Mouse (Mus musculus) kidney, postnatal 36 days (tissue): ENCODE results near the gene Epha7.

ENCODE experiments used
- DNase-seq, 2 experiments: peaks; one replicate each; pipeline ENCODE4 v3.0.0; 2021 to 2022; ENCODE audit warnings: mixed read lengths in 2 of 2

Epha7 gene

DNA sequence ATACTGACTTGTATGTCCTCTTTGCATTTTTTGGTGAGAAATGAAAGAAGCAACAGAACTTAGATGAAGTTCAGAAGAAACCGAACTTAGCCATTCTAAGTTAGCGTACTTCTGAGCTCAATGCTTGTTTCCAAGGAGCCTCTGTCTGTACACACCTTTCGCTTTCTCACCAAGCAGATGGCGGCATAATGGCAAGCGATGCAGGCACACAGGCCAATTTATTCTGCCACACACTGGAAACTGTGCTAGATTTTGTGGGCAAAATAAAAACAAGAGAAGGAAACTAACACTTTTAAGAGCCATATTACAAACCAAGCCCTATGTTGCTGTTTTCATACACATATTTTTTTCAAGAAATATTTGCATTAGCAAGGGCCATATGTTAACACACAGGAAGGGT, 88.6 kb downstream of the Epha7 start:
- no peak for DNase-seq

DNA sequence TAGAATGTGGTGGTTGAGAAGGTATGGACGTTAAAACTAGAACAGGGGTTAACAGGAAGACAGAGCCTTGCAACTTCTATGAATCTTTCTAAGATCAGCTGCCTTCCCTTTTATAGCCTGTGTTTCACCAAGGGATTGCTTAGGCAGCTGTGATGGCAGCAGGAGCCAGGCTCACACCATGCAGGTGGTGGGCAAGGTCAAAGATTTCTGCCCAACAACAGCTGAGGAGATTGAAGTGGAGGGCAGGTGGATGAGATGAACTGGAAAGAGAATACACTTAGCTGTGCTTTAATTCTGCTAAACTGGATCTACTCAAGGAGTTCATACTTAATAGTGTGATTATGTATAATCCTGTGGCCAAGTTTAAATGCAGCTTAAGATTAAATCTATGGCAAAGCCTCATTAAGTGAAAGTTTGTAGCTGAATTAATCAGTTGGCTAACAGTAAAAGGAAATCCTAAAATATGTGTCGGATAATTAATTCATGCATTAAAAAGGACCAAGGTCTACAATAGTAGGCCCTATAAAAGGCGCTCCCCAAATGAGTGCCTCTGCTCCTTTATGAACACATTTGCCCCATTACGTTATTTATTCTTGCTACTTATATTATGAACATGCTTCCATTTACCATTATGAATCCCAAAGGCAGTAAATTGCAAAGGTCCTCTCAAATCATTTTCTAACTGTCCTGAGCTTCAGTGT, 89.2 kb downstream of the Epha7 start:
- DNase-seq: no peak

DNA sequence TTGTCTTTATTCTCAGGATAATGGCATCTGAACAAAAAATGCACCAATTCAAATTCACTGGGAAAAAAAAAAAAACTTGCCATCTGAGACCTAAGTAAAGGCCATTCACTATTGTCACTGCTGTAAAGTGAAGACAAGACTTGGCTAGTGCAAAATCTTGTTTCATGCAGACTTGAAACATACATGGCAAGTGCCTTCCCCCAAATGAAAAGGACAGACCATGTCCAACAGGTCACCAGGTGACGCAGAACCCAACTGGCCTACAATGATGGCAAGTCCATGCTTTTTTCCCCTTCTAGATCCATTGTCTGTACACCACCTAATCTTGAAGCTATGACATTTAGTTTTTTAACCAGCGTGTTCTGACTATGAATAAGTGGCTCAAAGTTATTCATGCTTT, 94.1 kb downstream of the Epha7 start:
- no peak for DNase-seq

DNA sequence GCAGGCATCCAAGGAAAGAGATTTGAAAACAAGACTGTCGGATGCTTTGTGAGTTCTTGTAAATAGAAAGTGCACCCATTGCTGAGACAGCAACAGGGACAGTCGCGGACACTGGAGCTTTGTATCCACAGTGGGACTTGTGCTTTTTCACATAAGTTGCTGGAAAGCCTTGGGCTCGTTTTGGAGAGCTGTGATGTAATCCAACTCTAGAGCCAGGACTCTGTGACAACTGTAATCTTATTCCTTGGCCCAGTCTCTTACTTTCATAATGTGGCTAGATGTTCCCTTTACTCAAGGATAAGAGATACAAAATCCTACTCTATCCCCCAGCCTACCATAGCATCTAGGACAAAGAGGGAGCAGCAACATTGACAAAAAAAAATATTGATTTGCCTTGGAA, 97.2 kb downstream of the Epha7 start:
- no peak for DNase-seq

DNA sequence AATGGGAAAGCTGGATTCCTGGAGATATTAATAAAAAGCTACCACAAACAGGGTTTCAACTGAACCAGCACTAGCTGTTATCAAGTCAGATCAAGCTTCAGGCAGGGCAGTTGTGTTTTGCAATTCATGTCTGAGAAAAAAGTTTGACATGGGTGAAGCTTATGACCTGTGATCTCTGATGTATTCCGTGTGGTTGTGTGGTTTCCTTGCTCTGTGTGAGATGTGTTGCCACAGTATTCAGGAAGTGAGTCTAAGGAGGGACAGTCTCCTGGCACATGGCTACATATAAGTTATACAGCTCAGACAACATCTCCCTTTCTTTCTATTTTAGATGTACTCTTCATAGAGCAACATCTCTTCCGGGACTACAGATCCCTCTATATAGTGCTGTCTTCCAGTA, 99.1 kb downstream of the Epha7 start:
- no peak for DNase-seq

DNA sequence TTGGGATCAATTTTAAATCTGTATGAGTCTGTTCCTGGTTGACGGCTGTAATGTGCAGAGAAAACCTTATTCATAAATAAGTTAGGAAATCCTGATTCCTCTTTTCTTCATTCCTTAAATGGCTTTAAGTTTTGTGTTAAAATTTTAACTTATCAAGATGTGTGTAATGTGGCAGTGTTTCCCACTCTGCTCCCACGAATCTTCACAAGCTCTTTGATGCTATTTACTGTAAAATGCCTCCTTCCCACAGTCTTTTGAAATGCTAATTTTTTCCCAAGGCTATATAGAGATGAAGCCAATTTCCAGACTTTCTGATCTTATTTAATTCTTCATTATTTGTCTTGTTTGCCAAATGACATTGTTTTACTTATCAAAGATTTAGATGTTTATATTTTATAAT, 100.7 kb downstream of the Epha7 start:
- no peak for DNase-seq

DNA sequence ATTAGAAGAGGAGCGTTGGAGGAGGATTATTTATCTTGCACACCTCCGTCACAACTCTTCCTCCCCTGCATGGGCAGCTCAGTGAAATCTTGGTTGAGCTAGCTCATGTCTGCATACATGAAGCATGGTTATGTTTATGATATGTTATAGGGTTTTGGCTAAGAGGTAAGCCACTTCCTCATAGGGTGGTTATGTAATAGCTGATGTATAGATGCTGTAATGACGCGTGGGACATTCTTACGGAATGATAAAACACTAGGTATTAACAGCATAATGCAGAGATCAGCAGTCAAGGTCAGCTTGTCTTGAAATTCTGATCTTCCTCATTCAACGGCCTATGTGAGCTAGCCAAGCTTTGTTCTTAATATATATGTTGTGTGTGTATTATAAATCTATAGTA, 107.7 kb downstream of the Epha7 start:
- DNase-seq: no peak

DNA sequence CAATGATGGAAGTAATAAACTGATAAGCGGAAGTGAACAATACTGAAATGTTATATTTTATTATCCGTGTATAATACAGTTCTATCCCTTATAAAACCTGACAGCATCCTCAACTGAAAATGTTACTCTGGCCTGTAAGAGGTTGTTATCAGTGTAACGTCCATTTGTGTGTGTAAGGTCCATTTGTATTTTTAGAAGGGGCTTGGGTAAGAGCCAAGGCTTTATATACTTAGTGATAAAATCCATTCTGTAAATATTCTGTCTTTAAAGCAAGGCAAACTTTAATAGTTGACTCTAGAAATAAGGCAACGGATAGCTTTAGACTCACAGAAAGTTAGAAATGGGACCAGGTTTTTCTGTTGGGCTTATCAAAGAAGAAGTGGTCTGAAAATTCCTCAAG, 113.1 kb downstream of the Epha7 start:
- DNase-seq: no peak

DNA sequence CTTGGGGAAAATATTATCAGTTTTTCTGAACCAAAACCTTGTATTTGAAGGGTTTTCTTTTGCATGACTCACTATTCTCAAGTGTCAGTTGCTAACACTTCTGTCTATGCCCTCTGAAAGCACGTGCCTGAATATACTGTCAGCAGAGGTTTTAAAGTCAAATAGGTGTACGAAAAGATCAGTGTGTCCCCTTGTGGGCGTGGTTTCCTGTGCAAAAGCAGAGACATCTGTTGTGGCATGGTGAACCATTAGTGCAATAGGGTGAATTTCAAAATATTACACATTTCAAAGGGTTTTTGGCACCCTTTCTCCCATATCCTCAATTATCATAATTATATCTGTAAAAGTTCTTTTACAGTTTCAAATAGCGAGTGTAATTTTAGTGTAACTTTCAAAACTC, 120.5 kb downstream of the Epha7 start:
- DNase-seq: no peak

DNA sequence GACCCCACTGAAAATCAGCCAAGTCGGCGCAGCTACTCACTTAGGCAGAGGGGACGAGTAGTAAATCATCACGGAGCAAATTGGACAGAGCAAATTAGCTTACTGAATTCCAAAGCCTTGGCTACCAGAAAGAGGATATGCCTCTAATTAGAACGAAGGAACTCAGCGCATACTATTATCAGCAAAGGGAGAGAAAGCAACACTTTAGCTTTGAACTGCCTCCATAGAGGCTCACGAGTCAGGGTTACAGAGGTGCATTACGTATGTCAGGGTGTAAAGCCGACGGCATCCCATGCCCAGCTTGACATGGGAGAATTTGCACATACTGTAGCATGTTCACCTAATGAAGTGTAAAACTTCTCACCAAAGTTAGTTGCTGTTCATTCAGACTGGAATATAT, 121.9 kb downstream of the Epha7 start:
- peak in 1 of 2 experiments; percentile 7 for DNase-seq

DNA sequence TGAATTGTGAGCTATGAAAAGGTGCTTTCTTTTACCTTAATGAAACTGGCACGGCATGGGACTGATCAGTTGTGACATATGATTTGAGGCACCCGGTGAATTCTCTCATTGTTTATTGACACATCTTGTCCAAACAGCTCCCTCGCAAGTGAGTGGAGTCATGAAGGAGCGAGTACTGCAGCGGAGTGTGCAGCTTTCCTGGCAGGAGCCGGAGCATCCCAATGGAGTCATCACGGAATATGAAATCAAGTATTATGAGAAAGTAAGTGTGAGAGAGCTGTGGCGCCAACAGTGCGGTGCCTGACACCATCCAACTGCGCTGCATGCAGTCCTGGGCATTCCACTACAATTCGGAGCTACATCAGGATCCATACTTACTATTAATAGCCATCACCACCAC, 122.6 kb downstream of the Epha7 start:
- no peak for DNase-seq

DNA sequence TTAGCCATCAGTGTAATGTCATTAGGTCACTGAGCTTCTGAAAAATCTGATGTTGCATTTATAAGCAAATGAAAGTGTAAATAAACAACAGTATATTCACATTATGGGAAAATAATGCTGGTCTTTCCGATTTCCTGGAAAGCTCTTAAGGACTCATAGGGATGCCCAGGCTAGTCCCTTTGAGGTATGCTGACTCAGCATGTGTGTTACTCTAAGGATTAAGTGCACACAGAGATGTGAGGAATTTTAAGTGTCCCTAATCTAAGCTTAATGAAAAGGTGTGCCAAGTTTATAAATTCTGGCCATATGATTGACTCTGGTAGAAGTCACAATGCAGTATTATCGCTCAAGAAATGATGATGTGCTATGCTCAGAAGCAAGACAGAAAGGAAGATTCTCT, 127.8 kb downstream of the Epha7 start:
- no peak for DNase-seq

DNA sequence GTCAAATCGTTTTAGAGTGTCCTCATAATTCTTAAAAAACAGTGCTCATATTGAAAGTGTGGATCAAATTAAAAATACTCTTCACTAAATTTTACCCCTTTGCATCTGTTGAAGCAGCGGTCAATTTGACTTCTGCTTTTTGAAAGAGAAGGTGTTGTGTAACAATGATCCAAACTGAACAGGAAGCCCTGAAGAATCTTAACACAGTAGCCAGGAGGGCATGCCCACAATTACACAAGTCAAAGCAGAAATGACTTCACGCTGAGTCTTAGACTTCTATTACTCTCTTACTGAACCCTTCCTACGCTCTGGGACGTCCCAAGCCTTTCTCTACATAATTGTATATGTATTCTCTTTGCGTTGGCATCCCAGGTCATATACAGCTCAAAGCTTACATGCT, 131.3 kb downstream of the Epha7 start:
- no peak for DNase-seq

DNA sequence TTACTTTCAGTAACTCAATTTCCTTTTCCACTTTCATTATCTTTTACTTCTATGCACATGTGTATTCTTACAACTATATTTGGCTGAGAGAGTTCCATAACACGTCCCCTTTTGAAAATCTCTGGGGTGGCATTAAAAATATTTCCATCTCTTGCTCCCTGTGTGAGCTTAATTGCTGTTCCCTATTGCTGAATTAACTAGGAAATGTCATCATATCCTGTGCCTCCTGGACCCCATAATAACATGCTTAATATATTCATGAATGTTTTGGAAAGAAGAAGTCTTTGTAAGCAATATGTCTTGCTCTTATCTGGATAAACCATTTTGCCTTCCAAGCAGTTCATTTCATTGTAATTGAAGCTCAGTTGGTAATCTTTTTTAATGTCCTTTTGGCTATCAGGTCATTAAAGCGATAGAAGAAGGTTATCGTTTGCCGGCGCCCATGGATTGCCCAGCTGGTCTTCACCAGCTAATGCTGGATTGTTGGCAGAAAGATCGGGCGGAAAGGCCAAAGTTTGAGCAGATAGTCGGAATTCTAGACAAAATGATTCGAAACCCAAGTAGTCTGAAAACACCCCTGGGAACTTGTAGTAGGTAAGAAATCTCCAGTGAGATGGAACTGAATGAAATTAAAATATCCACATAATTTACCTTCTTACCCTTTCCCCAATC, 148.1 kb downstream of the Epha7 start:
- no peak for DNase-seq

DNA sequence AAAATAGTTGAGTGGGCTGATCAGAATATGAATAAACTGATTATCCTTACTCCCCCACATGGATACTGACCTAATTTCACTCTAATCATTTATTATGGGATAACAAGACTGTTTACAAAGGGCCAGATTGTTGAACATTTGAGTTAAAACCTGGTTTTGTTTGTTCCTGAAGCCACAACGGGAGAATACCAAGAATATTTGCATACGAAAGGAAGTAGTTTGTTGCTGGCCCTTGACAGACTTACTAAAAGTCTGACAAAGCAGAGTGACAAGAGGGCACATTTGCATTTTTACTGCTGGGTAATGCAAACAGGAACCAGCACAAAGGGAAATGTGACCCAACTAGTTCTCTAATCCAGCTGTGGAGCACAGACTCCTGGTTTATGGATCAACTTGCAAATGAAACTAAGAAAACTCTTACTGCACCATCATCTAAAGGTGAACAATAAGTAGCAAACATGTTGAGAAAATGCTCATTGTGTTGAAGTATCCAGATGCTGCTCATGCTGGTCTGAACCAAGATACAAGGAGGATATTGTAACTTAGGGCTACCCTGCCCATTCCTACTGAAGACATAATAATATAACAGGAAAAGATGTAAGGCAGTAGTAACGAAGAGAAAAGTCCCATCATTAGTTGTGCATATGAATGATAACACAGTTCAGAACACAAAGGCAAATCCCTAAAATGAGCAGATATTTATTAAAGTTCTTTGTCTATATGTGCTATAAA, 154.8 kb downstream of the Epha7 start:
- DNase-seq: no peak

DNA sequence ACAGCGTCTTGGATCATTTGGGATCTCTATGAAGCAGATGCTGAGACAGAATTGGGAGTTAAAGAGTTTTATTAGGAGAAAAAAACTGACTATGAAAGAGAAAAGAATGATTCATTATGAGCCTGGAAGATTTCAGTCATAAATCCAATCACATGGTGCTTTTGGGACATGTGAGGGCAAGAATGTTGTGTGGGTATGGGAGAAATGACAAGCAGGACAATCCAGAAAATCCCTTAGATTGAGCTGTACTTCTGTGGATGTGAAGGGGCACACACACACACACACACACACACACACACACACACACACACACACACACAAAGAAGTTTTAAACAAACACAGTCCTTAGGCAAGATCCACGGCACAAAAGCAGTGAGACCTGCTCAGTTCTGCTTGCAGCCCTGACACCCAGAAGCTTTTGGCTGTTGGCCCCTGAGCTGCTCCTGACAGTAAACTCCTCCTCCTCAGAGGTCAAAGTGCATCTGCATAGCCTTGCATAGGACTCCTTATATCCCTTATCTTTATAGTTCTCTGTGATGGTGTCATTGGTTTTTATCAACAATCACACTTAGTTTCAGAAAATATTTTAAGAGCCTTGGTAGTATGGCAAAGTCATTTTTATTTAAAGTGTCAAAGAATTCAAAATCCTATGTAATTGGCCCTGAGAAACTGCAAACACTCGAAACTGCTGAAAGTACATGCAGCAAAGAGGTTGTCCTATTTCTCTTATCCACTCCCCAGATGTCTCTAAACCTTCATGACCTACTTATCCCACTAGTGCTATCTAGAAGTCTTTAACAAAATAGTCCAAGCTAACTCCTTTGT, 185.7 kb downstream of the Epha7 start:
- no peak for DNase-seq

DNA sequence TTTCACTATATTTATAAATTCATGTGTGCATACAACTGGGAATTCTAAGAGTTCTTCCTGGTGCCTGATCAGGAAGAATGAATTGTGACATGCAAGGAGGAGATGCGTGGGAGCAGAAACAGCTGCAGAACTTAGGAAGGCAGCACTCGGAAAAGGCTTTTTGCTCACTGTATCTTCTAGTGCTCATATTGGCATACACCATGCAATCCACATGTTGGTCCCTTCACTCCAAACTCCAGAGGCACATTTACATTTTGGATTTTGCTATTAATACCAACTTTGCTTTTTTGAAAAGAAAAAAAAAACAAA, 186.3 kb downstream of the Epha7 start:
- no peak for DNase-seq

DNA sequence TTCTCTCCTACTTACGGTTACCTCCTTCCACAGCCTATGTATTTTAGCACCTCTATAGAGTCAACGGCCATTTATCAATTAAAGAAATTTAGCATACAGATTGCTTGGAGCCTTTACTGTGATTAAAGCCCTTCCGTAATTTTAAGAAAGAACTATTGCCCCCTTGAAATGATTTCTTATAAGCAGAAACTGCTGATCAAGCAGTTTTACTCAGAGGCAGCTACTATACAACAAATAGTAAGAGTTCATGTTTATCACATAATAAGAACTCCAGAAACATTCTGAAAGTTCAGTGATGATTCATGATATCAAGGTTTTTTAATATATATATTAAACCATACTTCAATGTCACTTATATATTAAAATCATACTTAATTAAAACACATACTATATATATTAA, 197.4 kb downstream of the Epha7 start:
- DNase-seq: no peak
